Mouse (Mus musculus): Measurements from ENCODE around the gene Gna13.

Gna13 gene

DNA sequence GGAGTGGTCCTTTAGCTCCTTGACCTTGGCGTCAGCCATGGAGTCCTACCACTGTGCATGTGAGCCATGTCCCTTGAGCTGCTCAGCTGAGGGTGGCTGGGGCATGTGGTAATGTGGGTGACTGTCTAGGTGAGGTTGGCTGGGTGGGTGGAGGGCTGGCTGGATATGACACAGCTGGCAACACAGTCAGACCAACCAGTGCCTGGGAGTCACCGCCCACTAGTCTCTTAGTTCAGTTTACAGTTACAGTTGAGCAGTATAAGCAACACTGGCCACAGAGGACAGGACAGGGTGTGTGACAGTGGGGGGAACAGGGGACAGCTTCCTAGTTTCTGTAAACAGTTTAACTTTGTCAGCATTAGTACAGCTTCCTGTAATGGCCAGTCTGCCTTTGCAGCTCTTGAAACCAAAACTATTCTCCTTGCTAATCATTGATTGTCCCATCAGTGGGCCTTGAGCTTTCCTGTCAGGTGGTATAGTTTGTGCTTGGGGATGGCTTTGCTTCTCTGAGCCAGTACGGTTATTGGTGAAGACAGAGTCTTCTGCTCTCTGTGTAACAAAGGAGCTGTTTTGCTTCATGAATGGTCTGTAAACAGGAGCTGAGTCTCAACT is 6.5 kb downstream of the Gna13 start:
- DNase-seq (ENCODE audit: extremely low read depth, insufficient read length, low spot score), result no peak

DNA sequence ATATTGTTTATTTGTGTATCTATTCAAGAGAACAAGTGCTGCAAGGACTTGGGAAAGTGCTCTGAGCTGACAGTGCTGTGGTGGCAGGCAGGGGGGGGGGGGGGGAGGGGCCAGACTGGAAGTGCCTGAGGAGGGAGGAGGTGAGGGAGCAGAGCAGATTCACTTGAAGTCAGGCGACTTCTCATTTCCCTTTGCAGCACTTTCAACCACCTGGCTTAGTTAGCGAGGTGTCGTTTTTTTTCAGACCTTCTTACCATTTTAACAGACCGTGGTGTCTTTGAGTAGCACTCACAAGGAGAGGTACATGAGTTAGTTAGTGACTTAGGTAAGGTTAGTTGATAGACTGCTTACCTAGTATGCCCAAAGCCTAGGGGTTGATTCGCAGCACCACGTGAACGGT is 12.8 kb downstream of the Gna13 start:
- no peak for DNase-seq (ENCODE audit: extremely low read depth, insufficient read length, low spot score)

- DNase-seq (ENCODE audit: extremely low read depth, insufficient read length, low spot score), result no peak
These were observed 14.0 kb downstream of the Gna13 start for GRCm38 (mm10) chr11:109376484-109377143.

DNA sequence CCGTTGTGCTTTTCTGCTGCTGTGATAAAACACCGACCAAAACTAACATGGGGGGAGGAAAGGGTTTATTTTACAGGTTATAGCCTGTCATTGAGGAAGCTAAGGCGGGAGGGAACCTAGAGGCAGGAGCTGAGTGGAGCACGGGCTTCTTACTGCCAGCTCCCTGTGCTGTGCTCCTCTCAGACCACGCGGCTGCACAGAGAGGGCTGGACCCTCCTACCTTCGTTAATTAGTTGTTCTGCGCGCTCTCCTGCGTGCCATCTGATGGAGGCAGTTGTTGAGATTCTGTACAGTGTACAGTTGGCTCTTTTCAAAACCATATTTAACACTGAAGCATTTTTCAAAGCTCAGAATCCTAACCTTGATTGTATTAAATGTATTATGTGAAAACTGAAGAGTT is 14.8 kb downstream of the Gna13 start:
- DNase-seq (ENCODE audit: extremely low read depth, insufficient read length, low spot score), result no peak

DNA sequence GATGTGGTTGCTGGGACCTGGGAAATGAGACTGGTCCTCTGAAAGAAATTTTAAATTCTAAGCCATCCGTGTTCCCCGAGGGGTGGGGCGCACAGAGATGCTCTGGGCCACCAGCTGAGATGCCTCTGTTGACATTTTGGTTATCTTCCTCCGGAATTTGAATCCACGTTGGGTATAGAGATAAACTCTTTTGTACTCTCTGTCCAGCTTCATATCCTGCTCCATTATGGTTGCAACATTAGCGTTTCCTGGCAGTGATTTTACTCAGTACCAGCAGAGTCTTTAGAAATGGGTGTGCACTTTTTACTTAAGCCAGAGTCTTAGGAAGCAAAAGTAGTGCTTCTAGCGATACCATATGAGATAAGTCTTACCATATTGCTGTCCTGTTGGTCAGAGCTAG is 15.4 kb downstream of the Gna13 start:
- no peak for DNase-seq (ENCODE audit: extremely low read depth, insufficient read length, low spot score)

GRCm38 (mm10) chr11:109380662-109381061 is 18.0 kb downstream of the Gna13 start:
- DNase-seq (ENCODE audit: extremely low read depth, insufficient read length, low spot score), result no peak

DNA sequence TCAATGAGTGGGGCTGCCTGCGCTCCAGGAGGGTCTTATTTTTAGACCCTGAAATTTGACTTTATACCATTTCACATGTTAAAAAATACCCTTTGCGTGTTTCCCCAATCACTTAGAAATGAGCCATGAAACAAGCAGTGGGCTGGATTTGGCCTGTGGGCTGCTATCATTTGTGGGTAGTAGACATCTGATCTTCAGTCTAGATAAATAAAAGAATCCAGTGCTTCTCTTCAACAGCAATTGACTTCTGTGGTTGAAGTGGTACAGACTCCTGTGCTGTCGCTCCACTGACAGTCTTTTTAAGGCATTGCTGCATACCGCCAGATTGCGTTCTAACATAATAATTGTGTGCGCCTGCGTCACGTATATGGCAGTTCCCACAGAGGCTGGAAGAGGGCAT is 22.7 kb downstream of the Gna13 start:
- no peak for DNase-seq (ENCODE audit: extremely low read depth, insufficient read length, low spot score)

DNA sequence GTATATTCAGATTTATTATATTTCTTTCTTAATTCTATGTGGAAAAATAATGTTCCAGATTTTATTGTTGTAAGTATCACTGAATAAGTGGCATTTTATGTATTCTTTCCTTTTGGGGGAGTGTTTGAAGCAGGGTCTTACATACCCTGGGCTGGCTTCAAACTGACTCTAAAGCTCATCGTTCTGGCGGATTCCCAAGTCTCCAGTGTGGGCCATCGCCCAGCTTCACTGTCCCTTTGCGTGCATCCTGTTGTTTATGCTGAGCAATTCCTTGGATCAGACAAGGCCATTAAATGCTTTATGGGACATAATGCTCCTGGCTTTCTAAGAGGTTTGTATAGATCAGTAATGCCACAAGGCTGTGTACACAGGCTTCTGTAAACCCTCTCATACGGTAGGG is 26.4 kb downstream of the Gna13 start:
- DNase-seq (ENCODE audit: extremely low read depth, insufficient read length, low spot score), result no peak

- no peak for DNase-seq (ENCODE audit: extremely low read depth, insufficient read length, low spot score)
These were observed 28.6 kb downstream of the Gna13 start for GRCm38 (mm10) chr11:109391200-109391599.

- DNase-seq (ENCODE audit: extremely low read depth, insufficient read length, low spot score), result no peak
These were observed 29.1 kb downstream of the Gna13 start for GRCm38 (mm10) chr11:109391760-109392159.

- DNase-seq (ENCODE audit: extremely low read depth, insufficient read length, low spot score), result no peak
These were observed 30.0 kb downstream of the Gna13 start for GRCm38 (mm10) chr11:109392601-109393000.

DNA sequence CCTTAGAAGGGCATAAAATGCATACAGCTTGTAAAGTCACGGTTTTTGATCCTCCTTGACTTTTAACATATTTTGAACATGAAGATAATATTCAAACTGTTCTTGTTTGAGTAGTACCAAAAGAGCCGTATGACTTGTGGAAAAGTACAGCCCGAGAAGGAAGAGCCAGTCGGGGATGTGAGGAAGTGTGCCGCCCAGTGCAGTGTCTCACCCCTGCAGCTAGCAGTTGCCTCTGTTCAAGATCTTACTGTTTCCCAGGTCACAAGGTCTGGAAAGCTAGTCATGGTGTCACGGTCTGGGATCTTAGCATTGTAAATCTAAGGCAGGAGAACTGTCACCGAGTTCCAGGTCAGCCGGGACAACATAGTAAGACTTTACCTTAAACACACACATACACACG is 32.1 kb downstream of the Gna13 start:
- no peak for DNase-seq (ENCODE audit: extremely low read depth, insufficient read length, low spot score)

GRCm38 (mm10) chr11:109395291-109395690 is 32.7 kb downstream of the Gna13 start:
- DNase-seq (ENCODE audit: extremely low read depth, insufficient read length, low spot score), result no peak

- no peak for DNase-seq (ENCODE audit: extremely low read depth, insufficient read length, low spot score)
These were observed 43.8 kb downstream of the Gna13 start for GRCm38 (mm10) chr11:109406431-109406830.

GRCm38 (mm10) chr11:109410197-109410980 is 47.8 kb downstream of the Gna13 start:
- DNase-seq (ENCODE audit: extremely low read depth, insufficient read length, low spot score), result no peak

GRCm38 (mm10) chr11:109413617-109414016 is 51.0 kb downstream of the Gna13 start, which contains the start of gene 9930022D16Rik:
TSS of gene 9930022D16Rik (plus strand) at chr11:109413917.
- no peak for DNase-seq (ENCODE audit: extremely low read depth, insufficient read length, low spot score)

DNA sequence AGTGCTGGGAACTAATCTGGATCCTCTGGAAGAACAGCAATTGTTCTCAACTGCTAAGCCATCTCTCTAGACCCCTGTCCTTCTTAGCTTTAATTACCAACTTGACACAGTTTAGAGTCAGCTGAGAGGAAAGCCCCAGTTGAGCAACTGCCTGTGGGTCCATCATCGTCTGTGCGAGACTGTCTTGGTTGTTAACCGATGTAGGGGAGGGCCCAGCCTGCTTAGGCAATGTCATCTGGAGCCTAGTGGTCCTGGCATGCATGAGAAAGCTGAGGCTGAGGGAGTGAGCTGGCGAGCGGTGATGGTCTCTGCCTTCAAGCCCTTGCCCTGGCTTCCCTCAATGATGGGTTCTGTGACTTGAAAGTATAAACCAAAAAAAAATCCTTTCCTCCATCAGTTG is 52.2 kb downstream of the Gna13 start:
- DNase-seq (ENCODE audit: extremely low read depth, insufficient read length, low spot score), result no peak

DNA sequence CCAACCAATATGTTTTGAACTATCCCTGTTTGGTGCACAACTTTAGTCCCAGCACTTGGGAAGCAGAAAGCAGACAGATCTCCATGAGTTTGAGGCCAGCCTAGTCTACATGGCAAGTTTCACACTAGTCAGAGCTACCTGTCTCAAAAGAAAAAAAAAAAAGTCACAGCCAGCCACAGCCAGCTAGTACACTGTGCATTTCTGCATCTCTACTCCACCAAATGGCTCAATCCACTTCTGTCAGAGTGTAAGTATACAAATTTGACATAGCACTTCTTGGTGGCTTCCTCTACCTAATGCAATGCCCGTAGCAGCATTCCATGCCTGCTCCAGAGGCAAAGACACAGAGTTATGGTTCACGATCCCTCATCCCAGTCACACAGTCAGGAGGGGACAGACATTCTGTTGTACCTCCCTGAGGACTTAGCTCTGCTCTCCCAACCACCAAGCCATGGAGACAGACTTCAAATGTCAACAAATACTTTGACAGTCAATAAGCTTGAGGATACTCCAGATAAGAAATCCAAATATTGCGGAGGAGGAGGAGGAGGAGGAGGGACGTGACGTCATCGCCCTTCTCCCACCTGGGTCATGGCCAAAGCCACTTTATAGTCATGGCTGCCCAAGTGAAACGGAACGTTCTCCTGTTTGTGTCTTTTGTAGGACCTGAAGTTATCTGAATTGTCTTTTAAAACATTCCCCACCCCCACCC is 54.2 kb downstream of the Gna13 start:
- DNase-seq (ENCODE audit: extremely low read depth, insufficient read length, low spot score), result no peak

GRCm38 (mm10) chr11:109417472-109418040 is 54.9 kb downstream of the Gna13 start:
- no peak for DNase-seq (ENCODE audit: extremely low read depth, insufficient read length, low spot score)

- DNase-seq (ENCODE audit: extremely low read depth, insufficient read length, low spot score), result no peak
These were observed 56.8 kb downstream of the Gna13 start for GRCm38 (mm10) chr11:109419461-109419860.
